Mouse (Mus musculus): Measurements from ENCODE around the gene Anks1b. TPM values are rescaled to one million over a fixed set of nuclear protein-coding genes. Genes with fewer than 3 reads are reported as not detected.

Anks1b gene
- polyA plus RNA-seq, 1 experiment from 2014 or later: 0.80 TPM

DNA sequence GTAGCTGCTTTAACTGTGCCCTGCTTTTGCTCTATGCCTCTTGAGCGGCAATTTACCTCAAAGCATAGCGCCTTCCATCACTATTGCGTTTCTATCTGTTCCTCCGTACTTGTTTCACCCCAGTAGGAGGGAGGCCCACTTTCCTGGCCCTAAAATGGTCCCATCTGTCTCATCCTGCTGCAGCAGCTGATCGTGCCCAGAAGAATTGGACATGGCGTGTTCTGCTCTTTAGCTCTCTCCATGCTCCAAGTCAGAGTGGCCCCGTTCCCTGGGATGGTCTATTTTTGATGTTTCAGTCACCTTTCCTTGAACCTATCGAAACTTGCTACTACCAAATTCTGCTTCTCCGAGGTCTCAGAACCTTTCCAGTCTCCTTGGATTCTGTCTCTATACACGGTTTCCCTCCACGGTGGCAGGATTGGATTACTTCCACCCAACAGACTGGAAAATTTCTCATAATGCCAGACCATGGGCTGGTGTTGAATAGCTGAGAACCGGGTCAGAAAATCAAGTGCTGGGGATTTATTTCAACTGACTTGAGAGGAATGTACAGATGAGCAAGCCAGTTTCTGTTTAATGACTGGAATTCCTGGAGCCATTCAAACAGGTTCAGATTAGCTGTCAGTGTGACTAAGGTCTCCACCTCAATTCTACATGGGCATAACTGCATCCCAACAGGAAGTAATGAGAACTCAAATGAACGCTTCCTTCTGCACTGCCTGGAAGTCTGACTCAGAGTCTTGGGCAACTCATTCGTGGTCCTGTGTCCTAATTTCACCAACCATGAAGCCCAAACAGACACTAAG lies 726.6 kb downstream of the Anks1b start:
- WGBS: 85% methylated on average over 14 of the region's 14 CpGs
- H3K9ac ChIP-seq (ENCODE audit: low read depth, low read length): no peak overlapping the region
- H3K9me3 ChIP-seq (ENCODE audit: control insufficient read depth, low read length): peaks cover 3% of the 10 kb centered on the region; the same call in 1 of the 2 replicates
- H3K36me3 ChIP-seq (ENCODE audit: control insufficient read depth, insufficient read depth, low read length): no peaks in the 10 kb centered on the region
- DNase-seq (ENCODE audit: low spot score) (no peak), ATAC-seq (replicated peaks; ENCODE audit: low FRiP score) (no peak)
- no peaks in the 10 kb centered on the region for H3K4me1 ChIP-seq (replicated peaks; ENCODE audit: control insufficient read depth, insufficient read depth, low read length)
- no peak overlapping the region for H3K4me3 ChIP-seq (ENCODE audit: low read depth, low read length)
- H3K27ac ChIP-seq (ENCODE audit: low read depth, low read length): no peak overlapping the region
- no peak overlapping the region for H3K4me2 ChIP-seq
- H3K27me3 ChIP-seq (replicated peaks; ENCODE audit: control insufficient read depth, insufficient read depth, low read length): no peaks in the 10 kb centered on the region

DNA sequence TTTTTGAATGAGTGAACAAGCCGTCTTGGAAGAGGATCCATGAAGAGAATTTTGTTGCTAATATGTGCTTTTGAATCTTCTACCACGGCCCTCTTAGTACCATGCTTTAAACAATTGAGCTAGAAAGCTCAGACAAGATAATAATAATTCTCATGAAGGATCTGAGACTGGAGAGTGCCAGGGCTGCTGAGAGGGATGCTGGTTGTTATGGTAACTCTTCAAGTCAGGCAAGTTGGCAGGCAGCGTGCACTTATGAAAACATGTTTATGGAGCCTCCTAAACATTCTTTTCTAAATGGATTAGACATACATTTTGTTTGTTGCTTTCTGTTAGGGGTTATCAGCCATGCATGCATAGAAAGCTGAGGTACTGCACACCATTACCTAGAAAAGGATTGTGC lies 734.3 kb downstream of the Anks1b start:
- ATAC-seq (replicated peaks; ENCODE audit: low FRiP score): no peak
- no peak overlapping the region for H3K27ac ChIP-seq (ENCODE audit: low read depth, low read length)
- H3K4me2 ChIP-seq: no peak overlapping the region
- H3K9ac ChIP-seq (ENCODE audit: low read depth, low read length): no peak overlapping the region
- no peaks in the 10 kb centered on the region for H3K4me1 ChIP-seq (replicated peaks; ENCODE audit: control insufficient read depth, insufficient read depth, low read length)
- no peaks in the 10 kb centered on the region for H3K36me3 ChIP-seq (ENCODE audit: control insufficient read depth, insufficient read depth, low read length)
- no peaks in the 10 kb centered on the region for H3K9me3 ChIP-seq (ENCODE audit: control insufficient read depth, low read length)
- 71% methylated on average over 3 of the region's 3 CpGs for WGBS
- no peak for DNase-seq (ENCODE audit: low spot score)
- H3K27me3 ChIP-seq (replicated peaks; ENCODE audit: control insufficient read depth, insufficient read depth, low read length): no peaks in the 10 kb centered on the region
- no peak overlapping the region for H3K4me3 ChIP-seq (ENCODE audit: low read depth, low read length)

DNA sequence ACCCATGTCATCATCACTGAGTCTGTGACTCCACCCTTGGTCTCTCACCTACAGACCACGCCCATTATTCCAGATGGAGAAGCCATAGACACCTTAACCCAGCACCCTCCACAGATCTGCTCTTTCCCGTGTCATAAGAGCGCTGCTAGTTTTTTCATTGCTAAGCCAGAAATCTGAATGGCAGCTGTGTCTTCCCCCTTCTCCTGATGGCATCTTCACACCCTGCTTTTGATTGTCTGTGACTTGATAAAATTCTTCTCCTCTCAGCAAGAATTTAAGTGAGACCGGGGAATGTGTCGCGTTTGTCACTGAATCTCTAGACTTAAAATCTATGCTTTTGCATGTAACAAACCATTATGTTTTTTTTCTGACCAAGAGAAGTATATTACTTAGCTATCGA lies 736.1 kb downstream of the Anks1b start:
- H3K27me3 ChIP-seq (replicated peaks; ENCODE audit: control insufficient read depth, insufficient read depth, low read length): no peaks in the 10 kb centered on the region
- 79% methylated on average over 7 of the region's 7 CpGs for WGBS
- H3K4me3 ChIP-seq (ENCODE audit: low read depth, low read length): no peak overlapping the region
- no peaks in the 10 kb centered on the region for H3K36me3 ChIP-seq (ENCODE audit: control insufficient read depth, insufficient read depth, low read length)
- DNase-seq (ENCODE audit: low spot score) (no peak), ATAC-seq (replicated peaks; ENCODE audit: low FRiP score) (no peak)
- H3K9me3 ChIP-seq (ENCODE audit: control insufficient read depth, low read length): no peaks in the 10 kb centered on the region
- H3K9ac ChIP-seq (ENCODE audit: low read depth, low read length): no peak overlapping the region
- no peak overlapping the region for H3K27ac ChIP-seq (ENCODE audit: low read depth, low read length)
- no peaks in the 10 kb centered on the region for H3K4me1 ChIP-seq (replicated peaks; ENCODE audit: control insufficient read depth, insufficient read depth, low read length)
- no peak overlapping the region for H3K4me2 ChIP-seq

DNA sequence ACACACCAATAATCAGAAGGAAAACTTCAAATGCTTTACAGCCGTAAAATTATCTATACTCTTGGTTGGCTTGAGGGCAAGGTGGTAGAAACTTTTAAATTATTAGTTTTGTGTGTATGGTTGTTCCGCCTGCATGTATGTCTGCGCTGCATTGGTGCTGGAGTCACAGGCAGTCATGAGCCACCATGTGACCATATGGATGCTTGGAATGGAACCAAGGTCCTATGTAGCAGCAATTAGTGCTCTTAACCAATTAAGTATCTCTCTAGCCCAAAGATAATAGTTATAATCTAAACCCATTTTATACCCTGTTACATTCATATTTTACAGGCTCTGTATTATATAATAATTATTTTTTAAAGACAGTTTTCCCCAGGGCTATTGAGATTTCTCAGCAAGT lies 739.7 kb downstream of the Anks1b start:
- Histone ChIP-seq H3K27ac (ENCODE audit: low read depth, low read length) (no peak overlapping the region), H3K4me1 (replicated peaks; ENCODE audit: control insufficient read depth, insufficient read depth, low read length) (no peaks in the 10 kb centered on the region), H3K27me3 (replicated peaks; ENCODE audit: control insufficient read depth, insufficient read depth, low read length) (no peaks in the 10 kb centered on the region), H3K4me3 (ENCODE audit: low read depth, low read length) (no peak overlapping the region), H3K9me3 (ENCODE audit: control insufficient read depth, low read length) (no peaks in the 10 kb centered on the region), H3K36me3 (ENCODE audit: control insufficient read depth, insufficient read depth, low read length) (no peaks in the 10 kb centered on the region), H3K4me2 (no peak overlapping the region), H3K9ac (ENCODE audit: low read depth, low read length) (no peak overlapping the region)
- WGBS: 84% methylated on average over 3 of the region's 3 CpGs
- ATAC-seq (replicated peaks; ENCODE audit: low FRiP score) (no peak), DNase-seq (ENCODE audit: low spot score) (no peak)

DNA sequence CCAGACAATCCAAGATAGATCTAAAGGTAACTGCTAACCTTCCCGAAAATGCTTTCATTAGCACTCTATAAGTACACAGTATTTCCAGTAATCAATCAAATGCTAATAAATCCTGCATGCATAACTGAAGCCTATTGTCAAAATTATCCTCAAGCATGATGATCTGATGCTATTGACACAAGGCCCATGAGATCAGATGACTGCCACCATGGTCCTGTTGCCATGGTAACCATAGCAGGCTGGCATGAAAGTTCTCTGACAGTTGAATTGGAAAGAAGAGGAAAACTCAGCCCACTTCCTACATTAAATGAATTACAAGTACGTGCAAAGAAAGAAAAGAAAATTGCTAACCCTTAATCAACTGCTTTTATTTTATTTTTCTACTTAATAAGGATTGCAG lies 741.9 kb downstream of the Anks1b start:
- Histone ChIP-seq H3K9me3 (ENCODE audit: control insufficient read depth, low read length) (no peaks in the 10 kb centered on the region), H3K4me1 (replicated peaks; ENCODE audit: control insufficient read depth, insufficient read depth, low read length) (no peaks in the 10 kb centered on the region), H3K27me3 (replicated peaks; ENCODE audit: control insufficient read depth, insufficient read depth, low read length) (no peaks in the 10 kb centered on the region), H3K4me2 (no peak overlapping the region), H3K4me3 (ENCODE audit: low read depth, low read length) (no peak overlapping the region), H3K27ac (ENCODE audit: low read depth, low read length) (no peak overlapping the region), H3K36me3 (ENCODE audit: control insufficient read depth, insufficient read depth, low read length) (no peaks in the 10 kb centered on the region), H3K9ac (ENCODE audit: low read depth, low read length) (no peak overlapping the region)
- WGBS: 67% methylated on average over 2 of the region's 2 CpGs
- ATAC-seq (replicated peaks; ENCODE audit: low FRiP score): no peak
- DNase-seq (ENCODE audit: low spot score): no peak

DNA sequence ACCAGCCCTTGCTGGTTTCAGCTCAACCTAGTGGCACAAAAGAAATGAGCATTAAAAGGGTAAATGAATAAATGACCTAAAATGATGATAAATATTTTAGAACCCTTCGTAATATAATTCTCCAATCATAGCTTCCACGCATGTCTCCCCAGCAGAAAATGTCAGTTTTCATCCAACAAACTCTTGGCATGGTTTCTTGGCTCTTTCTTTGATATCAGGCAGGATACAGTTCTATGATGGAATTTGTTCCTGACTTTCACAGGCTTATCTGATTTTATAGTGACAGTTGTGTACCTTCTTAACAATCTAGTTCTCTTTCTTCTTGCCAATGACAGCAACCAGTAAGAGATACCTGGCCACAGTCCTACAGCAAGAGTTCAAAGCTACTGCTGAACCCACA lies 743.3 kb downstream of the Anks1b start:
- no peaks in the 10 kb centered on the region for H3K9me3 ChIP-seq (ENCODE audit: control insufficient read depth, low read length)
- H3K27me3 ChIP-seq (replicated peaks; ENCODE audit: control insufficient read depth, insufficient read depth, low read length): no peaks in the 10 kb centered on the region
- no peak overlapping the region for H3K9ac ChIP-seq (ENCODE audit: low read depth, low read length)
- no peak overlapping the region for H3K4me3 ChIP-seq (ENCODE audit: low read depth, low read length)
- H3K4me1 ChIP-seq (replicated peaks; ENCODE audit: control insufficient read depth, insufficient read depth, low read length): no peaks in the 10 kb centered on the region
- no peak overlapping the region for H3K4me2 ChIP-seq
- no peaks in the 10 kb centered on the region for H3K36me3 ChIP-seq (ENCODE audit: control insufficient read depth, insufficient read depth, low read length)
- no peak overlapping the region for H3K27ac ChIP-seq (ENCODE audit: low read depth, low read length)
- 82% methylated on average over 2 of the region's 2 CpGs for WGBS
- DNase-seq (ENCODE audit: low spot score) (no peak), ATAC-seq (replicated peaks; ENCODE audit: low FRiP score) (no peak)

DNA sequence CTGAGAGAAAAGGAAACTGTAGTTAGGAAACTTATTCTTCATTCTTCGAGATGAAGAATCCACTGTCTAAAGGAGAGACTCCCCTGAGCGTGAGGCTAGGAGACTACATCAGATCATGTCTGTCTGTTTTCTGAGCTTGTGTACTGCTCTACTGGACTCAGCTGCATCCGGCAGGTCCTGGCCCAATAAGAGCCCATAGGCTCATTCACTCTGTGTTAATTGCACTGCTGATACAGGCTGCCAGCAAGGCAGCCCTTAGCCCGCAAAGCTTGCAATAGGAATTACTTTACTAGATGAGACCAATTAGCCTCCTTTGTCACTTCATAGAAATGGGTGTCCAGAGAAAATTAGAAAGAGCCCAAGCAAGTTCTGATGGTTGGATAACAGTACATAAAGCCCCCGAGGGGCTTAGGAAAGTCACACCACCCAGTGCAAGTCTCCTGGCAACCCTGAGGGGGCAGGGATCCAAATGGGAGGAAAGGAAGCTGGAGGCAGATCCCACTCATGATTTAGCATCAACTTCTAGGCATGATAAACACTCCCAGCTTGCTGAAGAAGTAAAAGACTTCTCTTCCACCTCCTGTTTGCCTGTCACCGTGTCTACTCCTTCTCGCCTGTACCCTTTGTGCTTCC lies 744.5 kb downstream of the Anks1b start:
- no peak overlapping the region for H3K27ac ChIP-seq (ENCODE audit: low read depth, low read length)
- no peaks in the 10 kb centered on the region for H3K9me3 ChIP-seq (ENCODE audit: control insufficient read depth, low read length)
- no peaks in the 10 kb centered on the region for H3K4me1 ChIP-seq (replicated peaks; ENCODE audit: control insufficient read depth, insufficient read depth, low read length)
- DNase-seq (ENCODE audit: low spot score): no peak
- no peak overlapping the region for H3K4me2 ChIP-seq
- no peak for ATAC-seq (replicated peaks; ENCODE audit: low FRiP score)
- 83% methylated on average over 7 of the region's 7 CpGs for WGBS
- H3K9ac ChIP-seq (ENCODE audit: low read depth, low read length): no peak overlapping the region
- H3K36me3 ChIP-seq (ENCODE audit: control insufficient read depth, insufficient read depth, low read length): no peaks in the 10 kb centered on the region
- no peaks in the 10 kb centered on the region for H3K27me3 ChIP-seq (replicated peaks; ENCODE audit: control insufficient read depth, insufficient read depth, low read length)
- H3K4me3 ChIP-seq (ENCODE audit: low read depth, low read length): no peak overlapping the region

DNA sequence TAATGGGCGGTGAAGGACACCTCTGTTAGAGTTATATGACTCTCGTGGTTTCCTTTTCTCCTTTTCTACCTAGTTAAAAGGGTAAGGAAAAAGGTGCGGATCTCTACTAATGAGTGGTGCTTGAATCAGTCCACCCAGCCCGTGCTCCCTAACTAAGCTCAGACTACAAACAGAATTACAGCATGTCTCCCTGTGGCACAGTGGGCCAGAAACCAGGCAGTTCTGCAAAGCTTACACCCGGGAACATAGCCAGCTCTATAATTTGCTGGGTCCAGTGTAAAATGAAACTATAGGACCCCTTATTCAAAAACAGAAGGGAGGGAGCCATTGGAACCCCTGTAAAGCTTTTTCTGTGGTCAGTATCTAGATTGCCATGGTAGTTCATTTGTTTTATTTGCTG lies 754.2 kb downstream of the Anks1b start:
- 77% methylated on average over 5 of the region's 5 CpGs for WGBS
- H3K36me3 ChIP-seq (ENCODE audit: control insufficient read depth, insufficient read depth, low read length): no peaks in the 10 kb centered on the region
- no peak overlapping the region for H3K4me3 ChIP-seq (ENCODE audit: low read depth, low read length)

More for the DNA sequence above, 754.2 kb downstream of the Anks1b start:
- Histone ChIP-seq H3K27me3 (replicated peaks; ENCODE audit: control insufficient read depth, insufficient read depth, low read length) (no peaks in the 10 kb centered on the region), H3K9ac (ENCODE audit: low read depth, low read length) (no peak overlapping the region), H3K27ac (ENCODE audit: low read depth, low read length) (no peak overlapping the region), H3K4me1 (replicated peaks; ENCODE audit: control insufficient read depth, insufficient read depth, low read length) (no peaks in the 10 kb centered on the region), H3K4me2 (no peak overlapping the region), H3K9me3 (ENCODE audit: control insufficient read depth, low read length) (no peaks in the 10 kb centered on the region)
- no peak for DNase-seq (ENCODE audit: low spot score)
- no peak for ATAC-seq (replicated peaks; ENCODE audit: low FRiP score)

Data from liver, embryonic 11.5 days (tissue).